Mouse (Mus musculus) lung, embryonic 14.5 days (tissue): ENCODE measurements around the gene Atp6v1fnb. TPM values are rescaled to one million over a fixed set of nuclear protein-coding genes. Genes with fewer than 3 reads are reported as not detected.

Experiments
- ATAC-seq: fragments of 200-750 bp; cut with Nextera tagmentation; 2 replicates; pipeline ENCODE4 v1.8.0; 2017; ENCODE audit warnings: mild to moderate bottlenecking, moderate TSS enrichment, moderate library complexity; ENCODE audit not compliant: insufficient read depth
- DNase-seq: peaks from one replicate; pipeline ENCODE4 v3.0.0-alpha.2; 2015
- H3K27ac ChIP-seq: fragments of 300-500 bp; sonication (generic); 2 replicates; pipeline ENCODE4 v1.5.1; 2014; ENCODE audit warnings: low read depth, mild to moderate bottlenecking, moderate library complexity
- H3K27me3 ChIP-seq: fragments of 300-500 bp; sonication (generic); 2 replicates; pipeline ENCODE4 v1.6.1; 2014; ENCODE audit warnings: low read length, control low read depth; ENCODE audit not compliant: insufficient read depth
- H3K36me3 ChIP-seq: fragments of 300-500 bp; sonication (generic); 2 replicates; pipeline ENCODE4 v1.6.1; 2014; ENCODE audit warnings: control low read depth; ENCODE audit not compliant: insufficient read depth
- H3K4me1 ChIP-seq: fragments of 300-500 bp; sonication (generic); 2 replicates; pipeline ENCODE4 v1.6.1; 2014; ENCODE audit warnings: antibody characterized with exemption, control low read depth; ENCODE audit not compliant: insufficient read depth
- H3K4me2 ChIP-seq: fragments of 300-500 bp; sonication (generic); 2 replicates; pipeline ENCODE4 v1.6.1; 2014; ENCODE audit warnings: mild to moderate bottlenecking
- H3K4me3 ChIP-seq: fragments of 300-500 bp; sonication (generic); 2 replicates; pipeline ENCODE4 v1.5.1; 2014; ENCODE audit warnings: low read depth, low read length
- H3K9ac ChIP-seq: fragments of 300-500 bp; sonication (generic); 2 replicates; pipeline ENCODE4 v1.6.1; 2014
- H3K9me3 ChIP-seq: fragments of 300-500 bp; sonication (generic); 2 replicates; pipeline ENCODE4 v1.6.1; 2016; ENCODE audit warnings: low read depth, low read length, control low read depth
- CTCF ChIP-seq: IDR thresholded peaks from 2 replicates; pipeline ENCODE4 v1.5.1; 2016; ENCODE audit warnings: antibody characterized with exemption, low read depth
- WGBS: fragments of 180-500 bp; shearing (Covaris S2); extraction: QIAGEN DNeasy Blood & Tissue Kit; methylation state at CpG from one replicate; pipeline ENCODE4 v1.1.7; 2014; 5-methylcytosine and 5-hydroxymethylcytosine counted together
- polyA plus RNA-seq: library from polyadenylated mRNA; unstranded; fragments of >200 nt; fragmentation: Nextera tagmentation; extraction: Ambion mirVana; gene quantifications from 2 replicates; pipeline ENCODE4 v1.2.1, GENCODE M21; 2014

The Atp6v1fnb gene
- polyA plus RNA-seq, 1 experiment from 2014 or later = not detected

- DNase-seq = peak; percentile 23
Measured at GRCm38 (mm10) chr6:29432676-29433037, 38.6 kb upstream of the Atp6v1fnb start.

DNA sequence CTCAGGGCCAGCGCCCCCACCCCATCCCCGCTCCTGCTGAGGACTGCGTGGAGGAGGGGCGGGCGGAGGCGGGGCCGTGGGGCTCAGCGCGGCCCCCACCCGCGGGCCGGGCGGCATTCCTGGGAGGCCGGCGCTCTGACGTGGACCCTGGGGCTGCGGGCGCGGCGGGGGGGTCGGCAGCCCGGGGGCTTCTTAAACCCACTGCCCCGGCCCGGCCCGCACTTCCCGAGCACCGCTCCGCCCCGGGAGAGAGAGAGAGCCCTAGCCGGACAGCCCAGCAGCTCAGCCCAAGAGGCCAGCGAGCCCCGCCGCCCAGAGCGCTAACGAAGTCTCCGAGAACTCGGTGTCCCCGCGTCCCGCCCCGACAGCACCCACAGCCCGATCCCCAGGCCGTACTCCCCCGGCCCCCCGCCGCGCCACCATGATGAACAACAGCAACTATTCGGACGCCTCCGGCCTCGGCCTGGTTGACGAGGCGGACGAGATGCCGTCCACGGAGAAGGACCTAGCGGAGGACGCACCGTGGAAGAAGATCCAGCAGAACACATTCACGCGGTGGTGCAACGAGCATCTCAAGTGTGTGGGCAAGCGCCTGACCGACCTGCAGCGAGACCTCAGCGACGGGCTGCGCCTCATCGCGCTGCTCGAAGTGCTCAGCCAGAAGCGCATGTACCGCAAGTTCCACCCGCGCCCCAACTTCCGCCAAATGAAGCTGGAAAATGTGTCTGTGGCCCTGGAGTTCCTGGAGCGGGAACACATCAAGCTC, 38.0 kb upstream of the Atp6v1fnb start, which contains the start of gene Flnc:
Gene Flnc, plus strand, starts transcription at position 219 of the 766 bp plus-strand sequence.
- Histone ChIP-seq H3K36me3 (0 out of 2 replicates have a peak, but pooled peaks cover 5% of the 10 kb centered on the region), H3K9ac (peak within 1 kb of the TSS; percentile 68), H3K4me1 (peaks cover 4% of the 10 kb centered on the region; the same call in 1 of the 2 replicates), H3K9me3 (no peaks in the 10 kb centered on the region), H3K4me3 (peak within 1 kb of the TSS; percentile 63), H3K27ac (peak within 1 kb of the TSS; percentile 93), H3K27me3 (peaks cover 20% of the 10 kb centered on the region), H3K4me2 (peak within 1 kb of the TSS; percentile 88)
- under 1% methylated on average over 65 of the region's 77 CpGs for WGBS
- peak; percentile 7 for ATAC-seq
- TF ChIP-seq CTCF = no peak
- DNase-seq = peak; percentile 65

More at GRCm38 (mm10) chr6:29432676-29433037, 38.6 kb upstream of the Atp6v1fnb start:
- Histone ChIP-seq H3K36me3 (no peaks in the 10 kb centered on the region), H3K9ac (peak overlapping the region; percentile 68), H3K27ac (peak overlapping the region; percentile 93; the same call in 1 of the 2 replicates), H3K4me2 (peak overlapping the region; percentile 88), H3K27me3 (peaks cover 20% of the 10 kb centered on the region), H3K4me3 (peak overlapping the region; percentile 63), H3K9me3 (no peaks in the 10 kb centered on the region), H3K4me1 (peaks cover 4% of the 10 kb centered on the region; the same call in 1 of the 2 replicates)
- no peak for ATAC-seq
- TF ChIP-seq CTCF = no peak

- WGBS = 3% methylated on average over 27 of the region's 27 CpGs
- Histone ChIP-seq H3K4me2 (peak overlapping the region; percentile 88), H3K9me3 (no peaks in the 10 kb centered on the region), H3K4me1 (peaks cover 4% of the 10 kb centered on the region; the same call in 1 of the 2 replicates), H3K27ac (peak overlapping the region; percentile 93), H3K27me3 (peaks cover 20% of the 10 kb centered on the region), H3K9ac (peak overlapping the region; percentile 68), H3K4me3 (peak overlapping the region; percentile 63), H3K36me3 (peaks cover 13% of the 10 kb centered on the region; the same call in 1 of the 2 replicates)
- no peak for TF ChIP-seq CTCF
- peak; percentile 64 for DNase-seq
- ATAC-seq = no peak
Measured at GRCm38 (mm10) chr6:29433804-29434795, 37.1 kb upstream of the Atp6v1fnb start.

GRCm38 (mm10) chr6:29434911-29435691, 36.1 kb upstream of the Atp6v1fnb start:
- Histone ChIP-seq H3K4me1 (peaks cover 4% of the 10 kb centered on the region; the same call in 1 of the 2 replicates), H3K27ac (peak overlapping the region; percentile 93), H3K36me3 (peaks cover 23% of the 10 kb centered on the region; the same call in 1 of the 2 replicates), H3K9me3 (no peaks in the 10 kb centered on the region), H3K4me2 (peak overlapping the region; percentile 88), H3K27me3 (peaks cover 20% of the 10 kb centered on the region), H3K4me3 (peak overlapping the region; percentile 63), H3K9ac (peak overlapping the region; percentile 68)
- TF ChIP-seq CTCF = no peak
- DNase-seq (peak; percentile 83), ATAC-seq (peak; percentile 78)
- 3% methylated on average over 13 of the region's 13 CpGs for WGBS

DNA sequence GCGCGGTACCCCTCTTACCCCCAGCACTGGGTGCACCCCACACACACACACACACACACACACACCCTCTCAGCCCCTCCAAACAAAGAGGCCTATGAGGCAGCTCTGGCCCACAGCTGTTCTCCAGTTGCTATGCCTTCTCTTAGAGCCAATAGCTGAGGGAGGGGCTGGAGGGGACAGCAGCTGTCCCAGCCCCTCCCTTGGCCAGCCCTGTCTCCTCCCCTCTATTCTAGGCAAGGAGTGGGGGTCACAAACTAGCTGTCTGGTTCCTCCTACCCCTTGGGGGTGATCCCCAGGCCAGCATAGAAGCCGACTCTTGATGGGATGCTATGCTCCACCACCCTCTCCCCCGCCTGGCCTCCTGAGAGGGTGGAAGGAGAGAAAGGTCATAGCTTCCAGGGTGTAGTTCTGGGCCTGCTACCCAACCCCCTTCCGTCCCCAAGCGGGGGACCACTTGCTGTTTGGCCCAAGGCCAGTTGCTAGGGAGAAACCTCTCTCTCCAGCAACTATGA, 35.2 kb upstream of the Atp6v1fnb start:
- Histone ChIP-seq H3K9ac (peak overlapping the region; percentile 68), H3K27ac (peak overlapping the region; percentile 93), H3K36me3 (peaks cover 28% of the 10 kb centered on the region; the same call in 1 of the 2 replicates), H3K4me1 (peaks cover 4% of the 10 kb centered on the region; the same call in 1 of the 2 replicates), H3K4me2 (peak overlapping the region; percentile 88), H3K27me3 (peaks cover 20% of the 10 kb centered on the region), H3K9me3 (no peaks in the 10 kb centered on the region), H3K4me3 (peak overlapping the region; percentile 63)
- peak; percentile 64 for ATAC-seq
- peak; percentile 72 for DNase-seq
- 9% methylated on average over 6 of the region's 6 CpGs for WGBS
- no peak for TF ChIP-seq CTCF

DNA sequence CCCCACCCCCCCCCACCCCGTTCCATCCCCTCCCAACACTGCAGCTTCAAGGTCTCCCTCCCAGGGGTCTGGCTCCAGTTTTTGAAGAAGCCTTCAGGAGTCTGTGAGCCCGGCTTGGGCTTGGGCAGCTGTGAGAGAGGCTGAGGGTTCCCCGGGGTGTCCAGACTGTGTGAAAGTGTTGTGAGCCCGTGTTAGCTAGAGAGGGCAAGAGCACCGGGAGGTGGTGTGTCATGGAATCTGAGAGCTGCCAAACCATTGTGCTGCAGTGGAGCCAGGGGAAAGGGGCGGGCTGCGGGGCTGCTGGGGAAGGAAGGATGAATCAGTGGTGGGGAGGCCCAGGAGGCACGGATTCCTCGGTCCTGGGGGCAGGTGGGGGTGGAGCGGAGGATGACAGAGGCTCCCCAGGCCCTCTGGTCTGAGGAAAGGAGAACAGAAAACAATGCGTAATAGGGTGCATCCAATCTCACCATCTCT, 34.7 kb upstream of the Atp6v1fnb start:
- Histone ChIP-seq H3K36me3 (peaks cover 32% of the 10 kb centered on the region; the same call in 1 of the 2 replicates), H3K4me1 (peaks cover 4% of the 10 kb centered on the region; the same call in 1 of the 2 replicates), H3K4me2 (peak overlapping the region; percentile 88), H3K27ac (peak overlapping the region; percentile 93; the same call in 1 of the 2 replicates), H3K27me3 (peaks cover 20% of the 10 kb centered on the region), H3K9me3 (no peaks in the 10 kb centered on the region), H3K9ac (peak overlapping the region; percentile 16), H3K4me3 (peak overlapping the region; percentile 63)
- TF ChIP-seq CTCF = no peak
- peak; percentile 64 for DNase-seq
- WGBS = 9% methylated on average over 11 of the region's 11 CpGs
- peak; percentile 20 for ATAC-seq
